Mouse (Mus musculus) liver, embryonic 12.5 days (tissue): ENCODE measurements around the gene Map2k5. TPM values are rescaled to one million over a fixed set of nuclear protein-coding genes. Genes with fewer than 3 reads are reported as not detected.

Experiments used
- ATAC-seq: fragments of 200-750 bp; cut with Nextera tagmentation; 2 replicates; pipeline ENCODE4 v1.8.0; 2017; ENCODE audit warnings: moderate number of reproducible peaks, mild to moderate bottlenecking, moderate library complexity
- H3K27ac ChIP-seq: fragments of 300-500 bp; sonication (generic); 2 replicates; pipeline ENCODE4 v1.5.1; 2016; ENCODE audit warnings: mild to moderate bottlenecking
- H3K27me3 ChIP-seq: fragments of 300-500 bp; sonication (generic); replicated peaks from 2 replicates; pipeline ENCODE4 v1.6.1; 2016; ENCODE audit warnings: mild to moderate bottlenecking, moderate library complexity
- H3K36me3 ChIP-seq: fragments of 300-500 bp; sonication (generic); 2 replicates; pipeline ENCODE4 v1.6.1; 2016; ENCODE audit warnings: mild to moderate bottlenecking, moderate library complexity
- H3K4me1 ChIP-seq: fragments of 300-500 bp; sonication (generic); 2 replicates; pipeline ENCODE4 v1.6.1; 2016
- H3K4me2 ChIP-seq: fragments of 300-500 bp; sonication (generic); 2 replicates; pipeline ENCODE4 v1.6.1; 2016; ENCODE audit warnings: mild to moderate bottlenecking, moderate library complexity
- H3K4me3 ChIP-seq: fragments of 300-500 bp; sonication (generic); 2 replicates; pipeline ENCODE4 v1.5.1; 2016; ENCODE audit warnings: mild to moderate bottlenecking, moderate library complexity
- H3K9ac ChIP-seq: fragments of 300-500 bp; sonication (generic); 2 replicates; pipeline ENCODE4 v1.6.1; 2016; ENCODE audit warnings: mild to moderate bottlenecking, moderate library complexity
- H3K9me3 ChIP-seq: fragments of 300-500 bp; sonication (generic); replicated peaks from 2 replicates; pipeline ENCODE4 v1.6.1; 2016; ENCODE audit warnings: mild to moderate bottlenecking, moderate library complexity
- WGBS: fragments of 180-500 bp; shearing (Covaris S2); methylation state at CpG from one replicate; pipeline ENCODE4 v1.1.7; 2016; ENCODE audit not compliant: insufficient replicate concordance; 5-methylcytosine and 5-hydroxymethylcytosine counted together
- polyA plus RNA-seq: library from polyadenylated mRNA; unstranded; fragments of >200 nt; fragmentation: Nextera tagmentation; extraction: Ambion mirVana; gene quantifications from 2 replicates; pipeline ENCODE4 v1.2.1, GENCODE M21; 2016

The Map2k5 gene
- polyA plus RNA-seq, 1 experiment from 2014 or later = 16.7 TPM

DNA sequence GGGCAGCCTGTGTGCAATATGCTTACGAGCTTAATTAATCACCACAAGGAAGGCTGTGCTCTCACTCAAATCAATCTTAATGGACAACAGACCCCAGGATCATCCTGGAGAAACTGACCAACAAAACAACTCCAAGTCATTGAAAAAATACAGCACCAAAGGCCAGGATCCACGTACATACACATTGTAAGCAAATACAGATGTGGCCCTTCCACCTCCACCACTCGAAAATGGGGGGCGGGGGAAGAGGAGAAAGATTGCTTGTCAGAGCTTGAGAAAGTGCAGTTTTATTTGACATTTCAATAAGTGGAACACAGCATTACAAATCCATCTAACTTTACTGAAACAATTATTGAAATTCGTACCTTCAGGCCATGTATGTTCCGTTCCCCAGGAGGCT lies 39.0 kb downstream of the Map2k5 start:
- no peaks in the 10 kb centered on the region for H3K27me3 ChIP-seq
- no peak overlapping the region for H3K4me3 ChIP-seq
- H3K27ac ChIP-seq = no peak overlapping the region
- no peak overlapping the region for H3K9ac ChIP-seq
- H3K36me3 ChIP-seq = peaks cover 35% of the 10 kb centered on the region
- no peak for ATAC-seq
- no peaks in the 10 kb centered on the region for H3K9me3 ChIP-seq
- H3K4me2 ChIP-seq = no peak overlapping the region
- H3K4me1 ChIP-seq = no peaks in the 10 kb centered on the region; the same call in 1 of the 2 replicates
- 79% methylated on average over 6 of the region's 6 CpGs for WGBS

- no peaks in the 10 kb centered on the region; the same call in 1 of the 2 replicates for H3K9me3 ChIP-seq
- WGBS = 85% methylated on average over 4 of the region's 4 CpGs
These were observed 41.9 kb downstream of the Map2k5 start for GRCm38 (mm10) chr9:63335816-63336215.

DNA sequence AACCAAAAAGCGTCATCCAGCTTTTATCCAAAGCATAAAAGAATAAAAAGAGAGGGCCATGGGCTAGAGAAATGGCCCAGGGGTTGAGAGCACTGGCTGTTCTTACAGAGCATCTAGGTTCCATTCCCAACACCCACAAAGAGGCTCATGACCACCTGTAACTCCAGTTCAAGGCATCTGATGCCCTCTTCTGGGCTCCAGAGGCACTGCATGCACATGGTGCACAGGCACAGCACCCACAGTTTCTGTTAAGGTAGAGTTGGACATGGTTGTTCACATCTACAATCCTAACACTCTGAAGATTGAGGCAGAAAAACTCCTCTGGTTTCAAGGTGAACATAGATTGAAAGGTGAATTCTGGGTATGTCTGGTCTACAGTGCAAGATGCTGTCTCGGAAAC lies 44.6 kb downstream of the Map2k5 start:
- WGBS = 89% methylated on average over 2 of the region's 2 CpGs
- Histone ChIP-seq H3K27me3 (no peaks in the 10 kb centered on the region), H3K4me1 (no peaks in the 10 kb centered on the region), H3K4me2 (no peak overlapping the region), H3K36me3 (peaks cover 58% of the 10 kb centered on the region), H3K9ac (no peak overlapping the region), H3K27ac (no peak overlapping the region), H3K9me3 (no peaks in the 10 kb centered on the region; the same call in 1 of the 2 replicates), H3K4me3 (no peak overlapping the region)
- no peak for ATAC-seq

More at GRCm38 (mm10) chr9:63335816-63336215, 41.9 kb downstream of the Map2k5 start:
- Histone ChIP-seq H3K9ac (no peak overlapping the region), H3K27me3 (no peaks in the 10 kb centered on the region), H3K27ac (no peak overlapping the region), H3K4me3 (no peak overlapping the region), H3K4me1 (no peaks in the 10 kb centered on the region; the same call in 1 of the 2 replicates), H3K36me3 (peaks cover 47% of the 10 kb centered on the region), H3K4me2 (no peak overlapping the region)
- no peak for ATAC-seq

GRCm38 (mm10) chr9:63331246-63331645 lies 46.5 kb downstream of the Map2k5 start:
- peaks cover 49% of the 10 kb centered on the region for H3K36me3 ChIP-seq
- H3K27me3 ChIP-seq = no peaks in the 10 kb centered on the region
- H3K9ac ChIP-seq = no peak overlapping the region
- WGBS = 81% methylated on average over 6 of the region's 6 CpGs
- H3K27ac ChIP-seq = no peak overlapping the region
- no peak overlapping the region for H3K4me3 ChIP-seq
- no peak overlapping the region for H3K4me2 ChIP-seq
- H3K4me1 ChIP-seq = no peaks in the 10 kb centered on the region
- H3K9me3 ChIP-seq = no peaks in the 10 kb centered on the region; the same call in 1 of the 2 replicates
- ATAC-seq = no peak

DNA sequence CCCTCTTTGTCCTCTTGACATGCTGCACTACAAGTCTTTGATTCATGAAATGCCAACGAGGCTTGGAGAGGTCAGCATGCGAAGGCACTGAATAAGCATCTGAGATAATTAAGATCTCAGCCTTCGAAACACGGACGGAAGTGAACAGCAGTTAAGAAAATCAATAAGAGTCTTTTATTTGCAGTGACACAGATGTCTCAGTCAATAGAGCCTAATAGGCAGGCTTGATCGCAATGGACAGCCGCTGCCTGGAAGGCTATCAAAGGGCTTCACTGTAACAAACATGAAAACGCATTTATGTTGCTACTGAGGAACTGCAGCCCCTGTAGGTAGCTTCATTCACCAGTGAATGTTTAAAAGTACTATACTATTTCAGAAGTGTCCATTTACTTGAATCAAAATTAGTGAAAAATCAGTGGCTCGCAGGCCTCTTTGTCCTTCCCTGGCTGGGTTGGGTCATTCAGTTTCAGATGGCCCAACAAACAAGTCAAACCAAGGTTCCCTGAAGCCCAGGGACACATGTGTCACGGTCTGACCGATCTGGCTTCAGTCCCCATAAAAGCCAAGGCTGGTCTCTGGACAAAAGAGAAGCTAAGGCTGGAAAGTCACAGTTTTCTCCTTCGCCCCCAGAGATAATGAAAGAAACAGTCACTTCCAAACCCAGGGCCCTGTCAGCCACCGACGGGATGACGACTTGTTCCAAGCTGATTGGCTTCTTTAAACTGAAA lies 48.6 kb downstream of the Map2k5 start:
- H3K4me3 ChIP-seq = no peak overlapping the region
- H3K36me3 ChIP-seq = peaks cover 36% of the 10 kb centered on the region
- WGBS = 84% methylated on average over 15 of the region's 15 CpGs
- no peaks in the 10 kb centered on the region for H3K27me3 ChIP-seq
- ATAC-seq = no peak
- no peak overlapping the region for H3K27ac ChIP-seq
- H3K9ac ChIP-seq = no peak overlapping the region
- no peaks in the 10 kb centered on the region for H3K4me1 ChIP-seq
- no peak overlapping the region for H3K4me2 ChIP-seq
- no peaks in the 10 kb centered on the region; the same call in 1 of the 2 replicates for H3K9me3 ChIP-seq

- Histone ChIP-seq H3K4me2 (no peak overlapping the region), H3K36me3 (peaks cover 12% of the 10 kb centered on the region; the same call in 1 of the 2 replicates), H3K4me1 (no peaks in the 10 kb centered on the region), H3K9me3 (no peaks in the 10 kb centered on the region), H3K27me3 (no peaks in the 10 kb centered on the region), H3K9ac (no peak overlapping the region), H3K4me3 (no peak overlapping the region), H3K27ac (no peak overlapping the region)
- ATAC-seq = no peak
These were observed 62.5 kb downstream of the Map2k5 start for GRCm38 (mm10) chr9:63315231-63315630.

GRCm38 (mm10) chr9:63314126-63314525 lies 63.6 kb downstream of the Map2k5 start:
- ATAC-seq = no peak
- no peaks in the 10 kb centered on the region for H3K9me3 ChIP-seq
- H3K27me3 ChIP-seq = no peaks in the 10 kb centered on the region
- no peak overlapping the region for H3K27ac ChIP-seq
- H3K4me3 ChIP-seq = no peak overlapping the region
- 0 out of 2 replicates have a peak, but pooled peaks cover 4% of the 10 kb centered on the region for H3K36me3 ChIP-seq
- no peak overlapping the region for H3K4me2 ChIP-seq
- H3K4me1 ChIP-seq = peaks cover 7% of the 10 kb centered on the region; the same call in 1 of the 2 replicates
- 78% methylated on average over 4 of the region's 4 CpGs for WGBS
- H3K9ac ChIP-seq = no peak overlapping the region

DNA sequence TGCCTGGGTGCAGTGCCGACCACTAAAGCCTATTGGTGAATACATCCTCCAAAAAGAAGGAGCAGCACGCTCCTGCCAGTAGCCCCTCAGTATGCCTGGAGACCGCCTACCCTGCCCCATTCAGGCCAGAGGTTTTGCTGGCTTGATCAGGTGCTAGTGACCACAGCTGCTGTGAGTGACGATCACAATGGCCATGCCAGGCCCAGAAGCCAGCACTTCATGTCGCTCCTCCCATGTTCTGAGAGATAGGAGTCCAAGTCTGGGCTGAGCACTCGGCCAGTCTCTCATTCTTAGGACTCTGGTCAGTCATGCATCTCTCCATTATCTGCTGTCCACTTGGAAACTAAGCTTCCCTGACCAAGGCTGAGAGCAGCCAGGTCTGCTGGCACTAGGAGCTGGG lies 67.7 kb downstream of the Map2k5 start:
- H3K4me1 ChIP-seq = peaks cover 11% of the 10 kb centered on the region; the same call in 1 of the 2 replicates
- H3K4me2 ChIP-seq = no peak overlapping the region
- no peak overlapping the region for H3K4me3 ChIP-seq
- WGBS = 77% methylated on average over 6 of the region's 6 CpGs
- no peak overlapping the region for H3K27ac ChIP-seq
- H3K9me3 ChIP-seq = no peaks in the 10 kb centered on the region
- H3K9ac ChIP-seq = no peak overlapping the region
- ATAC-seq = no peak
- no peaks in the 10 kb centered on the region for H3K27me3 ChIP-seq
- peaks cover 4% of the 10 kb centered on the region; the same call in 1 of the 2 replicates for H3K36me3 ChIP-seq

GRCm38 (mm10) chr9:63309008-63309407 lies 68.7 kb downstream of the Map2k5 start:
- Histone ChIP-seq H3K9ac (no peak overlapping the region), H3K27me3 (no peaks in the 10 kb centered on the region), H3K27ac (no peak overlapping the region), H3K36me3 (peaks cover 4% of the 10 kb centered on the region; the same call in 1 of the 2 replicates), H3K9me3 (no peaks in the 10 kb centered on the region), H3K4me1 (peaks cover 11% of the 10 kb centered on the region; the same call in 1 of the 2 replicates), H3K4me2 (no peak overlapping the region), H3K4me3 (no peak overlapping the region)
- WGBS = 52% methylated on average over 5 of the region's 5 CpGs
- ATAC-seq = no peak

GRCm38 (mm10) chr9:63308441-63308840 lies 69.3 kb downstream of the Map2k5 start:
- H3K27me3 ChIP-seq = no peaks in the 10 kb centered on the region
- no peak overlapping the region for H3K27ac ChIP-seq
- WGBS = 75% methylated on average over 4 of the region's 4 CpGs
- H3K9me3 ChIP-seq = no peaks in the 10 kb centered on the region
- H3K36me3 ChIP-seq = peaks cover 4% of the 10 kb centered on the region; the same call in 1 of the 2 replicates
- no peak for ATAC-seq
- no peak overlapping the region for H3K4me3 ChIP-seq
- no peak overlapping the region for H3K9ac ChIP-seq
- H3K4me2 ChIP-seq = no peak overlapping the region
- H3K4me1 ChIP-seq = peaks cover 11% of the 10 kb centered on the region; the same call in 1 of the 2 replicates

- Histone ChIP-seq H3K4me3 (no peak overlapping the region), H3K9me3 (0 out of 2 replicates have a peak, but pooled peaks cover 4% of the 10 kb centered on the region), H3K27me3 (no peaks in the 10 kb centered on the region), H3K4me2 (no peak overlapping the region), H3K9ac (no peak overlapping the region), H3K27ac (no peak overlapping the region), H3K4me1 (no peaks in the 10 kb centered on the region), H3K36me3 (peaks cover 17% of the 10 kb centered on the region; the same call in 1 of the 2 replicates)
- ATAC-seq = no peak
- WGBS = 87% methylated on average over 4 of the region's 4 CpGs
These were observed 75.2 kb downstream of the Map2k5 start for GRCm38 (mm10) chr9:63302511-63302910.

GRCm38 (mm10) chr9:63298656-63299055 lies 79.0 kb downstream of the Map2k5 start:
- no peak for ATAC-seq
- H3K4me3 ChIP-seq = no peak overlapping the region
- 0 out of 2 replicates have a peak, but pooled peaks cover 4% of the 10 kb centered on the region for H3K9me3 ChIP-seq
- no peak overlapping the region for H3K4me2 ChIP-seq
- WGBS = 90% methylated on average over 3 of the region's 3 CpGs
- peaks cover 13% of the 10 kb centered on the region; the same call in 1 of the 2 replicates for H3K36me3 ChIP-seq
- no peaks in the 10 kb centered on the region for H3K27me3 ChIP-seq
- H3K4me1 ChIP-seq = no peaks in the 10 kb centered on the region
- H3K27ac ChIP-seq = no peak overlapping the region
- H3K9ac ChIP-seq = no peak overlapping the region
